Mouse (Mus musculus): Measurements from ENCODE around the gene P4ha3. TPM values are rescaled to one million over a fixed set of nuclear protein-coding genes. Genes with fewer than 3 reads are reported as not detected.
"Not testable (repeated sequence)": the region's sequence is repeated elsewhere in the genome, so short reads cannot be mapped to it uniquely, and the experiment has no call there.

Gene P4ha3
- total RNA-seq (2021), result under 1 TPM; 0.61 to 0.75 TPM
- long read RNA-seq, experiment 1, result 0 reads
- long read RNA-seq, experiment 2, result 0 reads

GRCm38 (mm10) chr7:100285383-100285782 lies at the start of gene P4ha3:
P4ha3 (plus strand) TSS chr7:100285520.
- DNase-seq, result no peak

GRCm38 (mm10) chr7:100238271-100238670 lies 47.0 kb upstream of the P4ha3 start:
- DNase-seq, result no peak

- DNase-seq, result no peak
Measured at GRCm38 (mm10) chr7:100240601-100241000, 44.7 kb upstream of the P4ha3 start.

GRCm38 (mm10) chr7:100243007-100243406 lies 42.3 kb upstream of the P4ha3 start:
- no peak for DNase-seq

GRCm38 (mm10) chr7:100244225-100244624 lies 41.1 kb upstream of the P4ha3 start:
- DNase-seq, result no peak

GRCm38 (mm10) chr7:100245176-100245575 lies 40.1 kb upstream of the P4ha3 start:
- DNase-seq, result peak; percentile 14

- DNase-seq, result no peak
Measured at GRCm38 (mm10) chr7:100250667-100251066, 34.7 kb upstream of the P4ha3 start.

- DNase-seq, result no peak
Measured at GRCm38 (mm10) chr7:100262350-100262749, 23.0 kb upstream of the P4ha3 start.

- not testable (repeated sequence) for DNase-seq
Measured at GRCm38 (mm10) chr7:100264934-100265333, 20.4 kb upstream of the P4ha3 start.

GRCm38 (mm10) chr7:100272369-100272768 lies 13.0 kb upstream of the P4ha3 start:
- DNase-seq, result no peak

- no peak for DNase-seq
Measured at GRCm38 (mm10) chr7:100274507-100274906, 10.8 kb upstream of the P4ha3 start.

- no peak for DNase-seq
Measured at GRCm38 (mm10) chr7:100276397-100276796, 8.9 kb upstream of the P4ha3 start.

GRCm38 (mm10) chr7:100279803-100280202 lies 5.5 kb upstream of the P4ha3 start:
- no peak for DNase-seq

- no peak for DNase-seq
Measured at GRCm38 (mm10) chr7:100281596-100281995, 3.7 kb upstream of the P4ha3 start.

- no peak for DNase-seq
Measured at GRCm38 (mm10) chr7:100283298-100283697, 2.0 kb upstream of the P4ha3 start.

- no peak for DNase-seq
Measured at GRCm38 (mm10) chr7:100287748-100288578, 2.6 kb downstream of the P4ha3 start.

- DNase-seq, result peak; percentile 59
Measured at GRCm38 (mm10) chr7:100288622-100289021, 3.3 kb downstream of the P4ha3 start.

GRCm38 (mm10) chr7:100293546-100293945 lies 8.2 kb downstream of the P4ha3 start:
- no peak for DNase-seq

- DNase-seq, result no peak
Measured at GRCm38 (mm10) chr7:100295745-100296144, 10.4 kb downstream of the P4ha3 start.

GRCm38 (mm10) chr7:100296699-100297098 lies 11.4 kb downstream of the P4ha3 start:
- no peak for DNase-seq

GRCm38 (mm10) chr7:100298861-100299510 lies 13.7 kb downstream of the P4ha3 start:
- DNase-seq, result no peak

- DNase-seq, result no peak
Measured at GRCm38 (mm10) chr7:100301390-100301789, 16.1 kb downstream of the P4ha3 start.

GRCm38 (mm10) chr7:100302316-100302715 lies 17.0 kb downstream of the P4ha3 start:
- peak; percentile 39 for DNase-seq

Measured in gastrocnemius, postnatal 25 days (tissue).